Comparison of ENCODE assay signal across 8 mouse cellular contexts in genomic region chr11:69947337-69948065, GRCm38 (mm10). TPM values are rescaled to one million over a fixed set of nuclear protein-coding genes. Genes with fewer than 3 reads are reported as not detected.
DNase-seq lines count a peak whose midpoint lies in the region; ATAC-seq and TF ChIP-seq lines count a peak whose summit lies in the region.

No protein-coding gene starts in this region.

- H3K36me3 ChIP-seq in spleen, adult 2 months (ENCODE audit: control insufficient read depth, insufficient read depth, low read length): no peaks in the 10 kb centered on the region
- H3K36me3 ChIP-seq in erythroblast, embryonic 14.5 days (ENCODE audit: control insufficient read depth): peaks cover 51% of the 10 kb centered on the region
- peaks cover 20% of the 10 kb centered on the region for H3K36me3 ChIP-seq in heart, embryonic 16.5 days (ENCODE audit: control insufficient read depth, insufficient read depth)
- H3K36me3 ChIP-seq in midbrain, embryonic 15.5 days (replicated peaks): no peaks in the 10 kb centered on the region

- peak overlapping the region; percentile 70 for H3K9ac ChIP-seq in heart, embryonic 16.5 days (ENCODE audit: low read length)
- H3K9ac ChIP-seq in midbrain, embryonic 15.5 days: peak overlapping the region; percentile 25; the same call in 1 of the 2 replicates

- H3K27ac ChIP-seq in spleen, adult 2 months (ENCODE audit: insufficient read depth, low read length): no peak overlapping the region; the same call in 1 of the 2 replicates
- peak overlapping the region; percentile 97 for H3K27ac ChIP-seq in heart, embryonic 16.5 days (ENCODE audit: low read length)
- H3K27ac ChIP-seq in midbrain, embryonic 15.5 days: no peak overlapping the region

- H3K27me3 ChIP-seq in spleen, adult 2 months (ENCODE audit: control insufficient read depth, insufficient read depth, low read length): peaks cover 2% of the 10 kb centered on the region; the same call in 1 of the 2 replicates
- H3K27me3 ChIP-seq in erythroblast, embryonic 14.5 days (ENCODE audit: control insufficient read depth): peaks cover 40% of the 10 kb centered on the region
- no peaks in the 10 kb centered on the region for H3K27me3 ChIP-seq in heart, embryonic 16.5 days (ENCODE audit: control insufficient read depth, insufficient read depth, low read length)
- 0 out of 2 replicates have a peak, but pooled peaks cover 7% of the 10 kb centered on the region for H3K27me3 ChIP-seq in midbrain, embryonic 15.5 days (replicated peaks)

- no peak for DNase-seq in spleen, adult 2 months (ENCODE audit: low read depth in 1 of 2, low spot score in 2 of 2)
- DNase-seq in spleen, postnatal 36 days (ENCODE audit: low spot score in 2 of 2): no peak
- DNase-seq in kidney, postnatal 14 days: peak; percentile 72
- no peak for DNase-seq in cerebellum, adult 9-11 months
- no peak for DNase-seq in frontal cortex, postnatal 36 days (ENCODE audit: low spot score in 2 of 2)

- no peak for TF ChIP-seq POLR2A in spleen, adult 2 months (IDR thresholded peaks at IDR 0.05; ENCODE audit: low read depth, low read length)

- peak overlapping the region; percentile 35; the same call in 1 of the 2 replicates for H3K4me3 ChIP-seq in spleen, adult 2 months (ENCODE audit: extremely low read depth, insufficient read depth, insufficient read length)
- H3K4me3 ChIP-seq in erythroblast, embryonic 14.5 days (replicated peaks): peak overlapping the region; percentile 86
- H3K4me3 ChIP-seq in heart, embryonic 16.5 days (ENCODE audit: low read length): peak overlapping the region; percentile 62
- peak overlapping the region; percentile 44 for H3K4me3 ChIP-seq in midbrain, embryonic 15.5 days

- peaks cover 4% of the 10 kb centered on the region; the same call in 1 of the 2 replicates for H3K4me1 ChIP-seq in spleen, adult 2 months (ENCODE audit: control insufficient read depth, insufficient read depth, insufficient read length)
- H3K4me1 ChIP-seq in erythroblast, embryonic 14.5 days (ENCODE audit: control insufficient read depth): peaks cover 65% of the 10 kb centered on the region
- H3K4me1 ChIP-seq in heart, embryonic 16.5 days (ENCODE audit: control insufficient read depth, insufficient read depth, low read length): peaks cover 9% of the 10 kb centered on the region
- peaks cover 16% of the 10 kb centered on the region for H3K4me1 ChIP-seq in midbrain, embryonic 15.5 days

- no peak for TF ChIP-seq CTCF in spleen, adult 2 months (IDR thresholded peaks at IDR 0.05; ENCODE audit: extremely low read depth, insufficient read depth, insufficient read length, insufficient replicate concordance)

- H3K9me3 ChIP-seq in erythroblast, embryonic 14.5 days (ENCODE audit: control insufficient read depth, low read length): no peaks in the 10 kb centered on the region; the same call in 1 of the 2 replicates
- H3K9me3 ChIP-seq in heart, embryonic 16.5 days (replicated peaks; ENCODE audit: control insufficient read depth, low read length): no peaks in the 10 kb centered on the region
- no peaks in the 10 kb centered on the region for H3K9me3 ChIP-seq in midbrain, embryonic 15.5 days

- WGBS in spleen, adult 2 months: 26% methylated on average over 29 of the region's 29 CpGs
- WGBS in heart, embryonic 16.5 days: 6% methylated on average over 29 of the region's 29 CpGs
- 3% methylated on average over 29 of the region's 29 CpGs for WGBS in midbrain, embryonic 15.5 days

- peak overlapping the region; percentile 66 for H3K4me2 ChIP-seq in heart, embryonic 16.5 days (ENCODE audit: low read depth, low read length)
- peak overlapping the region; percentile 55 for H3K4me2 ChIP-seq in midbrain, embryonic 15.5 days

- ATAC-seq in heart, embryonic 16.5 days (replicated peaks; ENCODE audit: extremely low read depth, insufficient read depth, low FRiP score): peak; percentile 82
- peak; percentile 41 for ATAC-seq in midbrain, embryonic 15.5 days (replicated peaks)

RNA-seq across cellular contexts. Expression of gene Slc2a4, which starts 0.5 kb away (rescaled TPM):
- polyA plus RNA-seq in spleen, adult 2 months (2012; rRNA removed): 6.1 and 6.2 TPM in 2 replicates
- 6.0 and 7.7 TPM in 2 replicates for polyA plus RNA-seq in erythroblast, embryonic 14.5 days (2012)
- polyA plus RNA-seq in heart, embryonic 16.5 days (2015; fragmentation: Nextera tagmentation; extraction: Ambion mirVana): 56.1 and 58.4 TPM in 2 replicates
- 3.3 TPM in 2 replicates for polyA plus RNA-seq in midbrain, embryonic 15.5 days (2015; fragmentation: Nextera tagmentation; extraction: Ambion mirVana)

RNA-seq across cellular contexts. Expression of gene Ybx2, which starts 11.9 kb away (rescaled TPM):
- 0.36 TPM in 2 replicates for polyA plus RNA-seq in spleen, adult 2 months (2012; rRNA removed)
- 0.29 and 0.38 TPM in 2 replicates for polyA plus RNA-seq in erythroblast, embryonic 14.5 days (2012)
- 5.3 and 7.3 TPM in 2 replicates for polyA plus RNA-seq in heart, embryonic 16.5 days (2015; fragmentation: Nextera tagmentation; extraction: Ambion mirVana)
- 5.6 and 6.4 TPM in 2 replicates for polyA plus RNA-seq in midbrain, embryonic 15.5 days (2015; fragmentation: Nextera tagmentation; extraction: Ambion mirVana)

RNA-seq across cellular contexts. Expression of gene Cldn7, which starts 17.1 kb away (rescaled TPM):
- 1.2 and 2.0 TPM in 2 replicates for polyA plus RNA-seq in spleen, adult 2 months (2012; rRNA removed)
- polyA plus RNA-seq in erythroblast, embryonic 14.5 days (2012): not detected in 2 replicates
- 7.5 and 14.4 TPM in 2 replicates for polyA plus RNA-seq in heart, embryonic 16.5 days (2015; fragmentation: Nextera tagmentation; extraction: Ambion mirVana)
- 0.58 and 0.59 TPM in 2 replicates for polyA plus RNA-seq in midbrain, embryonic 15.5 days (2015; fragmentation: Nextera tagmentation; extraction: Ambion mirVana)

RNA-seq across cellular contexts. Expression of gene Eif5a, which starts 25.7 kb away (rescaled TPM):
- polyA plus RNA-seq in spleen, adult 2 months (2012; rRNA removed): 219 and 257 TPM in 2 replicates
- polyA plus RNA-seq in erythroblast, embryonic 14.5 days (2012): 295 and 310 TPM in 2 replicates
- polyA plus RNA-seq in heart, embryonic 16.5 days (2015; fragmentation: Nextera tagmentation; extraction: Ambion mirVana): 1,137 and 1,317 TPM in 2 replicates
- polyA plus RNA-seq in midbrain, embryonic 15.5 days (2015; fragmentation: Nextera tagmentation; extraction: Ambion mirVana): 1,022 and 1,040 TPM in 2 replicates

RNA-seq across cellular contexts. Expression of gene Ctdnep1, which starts 33.5 kb away (rescaled TPM):
- 75.8 and 87.9 TPM in 2 replicates for polyA plus RNA-seq in spleen, adult 2 months (2012; rRNA removed)
- 23.2 and 28.5 TPM in 2 replicates for polyA plus RNA-seq in erythroblast, embryonic 14.5 days (2012)
- polyA plus RNA-seq in heart, embryonic 16.5 days (2015; fragmentation: Nextera tagmentation; extraction: Ambion mirVana): 23.9 and 25.0 TPM in 2 replicates
- 22.5 and 25.4 TPM in 2 replicates for polyA plus RNA-seq in midbrain, embryonic 15.5 days (2015; fragmentation: Nextera tagmentation; extraction: Ambion mirVana)

Comparison
In these comparisons a context has a peak if more than half of its experiments do, and no peak if none do; other contexts are left out.
1. H3K4me3 ChIP-seq: peak in every context shown above with its lines; median percentile 86 in erythroblast, embryonic 14.5 days; 62 in heart, embryonic 16.5 days; 44 in midbrain, embryonic 15.5 days; 35 in spleen, adult 2 months.